Mouse (Mus musculus) bone marrow, adult 2 months (tissue): ENCODE data around the gene Vps39.

Experiments
- CTCF ChIP-seq: fragments of 200-500 bp; IDR thresholded peaks from 2 replicates; pipeline ENCODE4 v1.5.1; 2011; ENCODE audit warnings: low read length, control low read depth; ENCODE audit not compliant: control insufficient read depth, insufficient read depth
- POLR2A ChIP-seq: fragments of 200-500 bp; IDR thresholded peaks from 2 replicates; pipeline ENCODE4 v1.6.1; 2011; ENCODE audit warnings: low read depth, mild to moderate bottlenecking, control low read depth, low read length, borderline replicate concordance; ENCODE audit not compliant: control insufficient read depth

- TF ChIP-seq POLR2A = no peak
- no peak for TF ChIP-seq CTCF
Observed at GRCm38 (mm10) chr2:120299866-120300265, 53.1 kb downstream of the Vps39 start.
